Mouse (Mus musculus): Measurements from ENCODE around the gene Got1. TPM values are rescaled to one million over a fixed set of nuclear protein-coding genes. Genes with fewer than 3 reads are reported as not detected.

Got1 gene
- polyA plus RNA-seq, 1 experiment from 2014 or later: 161 TPM

- H3K27me3 ChIP-seq (replicated peaks): 0 out of 2 replicates have a peak, but pooled peaks cover 5% of the 10 kb centered on the region
- H3K9ac ChIP-seq: no peak overlapping the region
- no peaks in the 10 kb centered on the region for H3K36me3 ChIP-seq
- H3K4me3 ChIP-seq: no peak overlapping the region
- no peaks in the 10 kb centered on the region for H3K4me1 ChIP-seq
- WGBS: 72% methylated on average over 3 of the region's 3 CpGs
- H3K27ac ChIP-seq (replicated peaks): no peak overlapping the region
- no peaks in the 10 kb centered on the region for H3K9me3 ChIP-seq
- no peak overlapping the region for H3K4me2 ChIP-seq
- ATAC-seq (ENCODE audit: extremely low read depth, insufficient number of reproducible peaks, low FRiP score, low TSS enrichment): no peak
Measured at GRCm38 (mm10) chr19:43464294-43464687, 60.1 kb downstream of the Got1 start.

- Histone ChIP-seq H3K4me2 (no peak overlapping the region), H3K27me3 (replicated peaks) (0 out of 2 replicates have a peak, but pooled peaks cover 5% of the 10 kb centered on the region), H3K4me1 (no peaks in the 10 kb centered on the region), H3K4me3 (no peak overlapping the region), H3K36me3 (no peaks in the 10 kb centered on the region), H3K27ac (replicated peaks) (no peak overlapping the region), H3K9ac (no peak overlapping the region), H3K9me3 (no peaks in the 10 kb centered on the region)
- 81% methylated on average over 7 of the region's 7 CpGs for WGBS
- no peak for ATAC-seq (ENCODE audit: extremely low read depth, insufficient number of reproducible peaks, low FRiP score, low TSS enrichment)
Measured at GRCm38 (mm10) chr19:43463546-43464293, 60.7 kb downstream of the Got1 start.

- no peak overlapping the region for H3K27ac ChIP-seq (replicated peaks)
- no peaks in the 10 kb centered on the region for H3K9me3 ChIP-seq
- H3K27me3 ChIP-seq (replicated peaks): 0 out of 2 replicates have a peak, but pooled peaks cover 5% of the 10 kb centered on the region
- 76% methylated on average over 3 of the region's 3 CpGs for WGBS
- H3K9ac ChIP-seq: no peak overlapping the region
- no peaks in the 10 kb centered on the region for H3K36me3 ChIP-seq
- no peak for ATAC-seq (ENCODE audit: extremely low read depth, insufficient number of reproducible peaks, low FRiP score, low TSS enrichment)
- no peak overlapping the region for H3K4me2 ChIP-seq
- H3K4me3 ChIP-seq: no peak overlapping the region
- H3K4me1 ChIP-seq: no peaks in the 10 kb centered on the region
Measured at GRCm38 (mm10) chr19:43462141-43462540, 62.3 kb downstream of the Got1 start.

- no peak overlapping the region for H3K4me3 ChIP-seq
- no peak overlapping the region for H3K9ac ChIP-seq
- H3K27me3 ChIP-seq (replicated peaks): 0 out of 2 replicates have a peak, but pooled peaks cover 5% of the 10 kb centered on the region
- H3K4me1 ChIP-seq: no peaks in the 10 kb centered on the region
- WGBS: 77% methylated on average over 12 of the region's 12 CpGs
- no peak overlapping the region for H3K27ac ChIP-seq (replicated peaks)
- no peak overlapping the region for H3K4me2 ChIP-seq
- no peaks in the 10 kb centered on the region for H3K9me3 ChIP-seq
- no peaks in the 10 kb centered on the region for H3K36me3 ChIP-seq
- ATAC-seq (ENCODE audit: extremely low read depth, insufficient number of reproducible peaks, low FRiP score, low TSS enrichment): no peak
Measured at GRCm38 (mm10) chr19:43460481-43460880, 63.9 kb downstream of the Got1 start.

GRCm38 (mm10) chr19:43459948-43460347, 64.5 kb downstream of the Got1 start:
- Histone ChIP-seq H3K4me3 (no peak overlapping the region), H3K4me2 (no peak overlapping the region), H3K4me1 (no peaks in the 10 kb centered on the region), H3K27me3 (replicated peaks) (0 out of 2 replicates have a peak, but pooled peaks cover 5% of the 10 kb centered on the region), H3K9ac (no peak overlapping the region), H3K9me3 (no peaks in the 10 kb centered on the region), H3K36me3 (no peaks in the 10 kb centered on the region), H3K27ac (replicated peaks) (no peak overlapping the region)
- 61% methylated on average over 4 of the region's 4 CpGs for WGBS
- ATAC-seq (ENCODE audit: extremely low read depth, insufficient number of reproducible peaks, low FRiP score, low TSS enrichment): no peak

GRCm38 (mm10) chr19:43453025-43453424, 71.4 kb downstream of the Got1 start:
- no peak overlapping the region for H3K4me3 ChIP-seq
- H3K36me3 ChIP-seq: no peaks in the 10 kb centered on the region
- no peaks in the 10 kb centered on the region for H3K9me3 ChIP-seq
- H3K4me1 ChIP-seq: no peaks in the 10 kb centered on the region
- 0 out of 2 replicates have a peak, but pooled peaks cover 4% of the 10 kb centered on the region for H3K27me3 ChIP-seq (replicated peaks)
- no peak for ATAC-seq (ENCODE audit: extremely low read depth, insufficient number of reproducible peaks, low FRiP score, low TSS enrichment)
- no peak overlapping the region for H3K27ac ChIP-seq (replicated peaks)
- WGBS: 35% methylated on average over 4 of the region's 4 CpGs
- no peak overlapping the region for H3K4me2 ChIP-seq
- H3K9ac ChIP-seq: no peak overlapping the region

- 72% methylated on average over 5 of the region's 5 CpGs for WGBS
- no peak overlapping the region for H3K27ac ChIP-seq (replicated peaks)
- H3K27me3 ChIP-seq (replicated peaks): 0 out of 2 replicates have a peak, but pooled peaks cover 4% of the 10 kb centered on the region
- no peak for ATAC-seq (ENCODE audit: extremely low read depth, insufficient number of reproducible peaks, low FRiP score, low TSS enrichment)
- H3K9me3 ChIP-seq: no peaks in the 10 kb centered on the region
- H3K4me1 ChIP-seq: no peaks in the 10 kb centered on the region
- H3K4me2 ChIP-seq: no peak overlapping the region
- no peak overlapping the region for H3K9ac ChIP-seq
- no peak overlapping the region for H3K4me3 ChIP-seq
- H3K36me3 ChIP-seq: no peaks in the 10 kb centered on the region
Measured at GRCm38 (mm10) chr19:43452176-43452575, 72.2 kb downstream of the Got1 start.

- H3K27ac ChIP-seq (replicated peaks): no peak overlapping the region
- no peak for ATAC-seq (ENCODE audit: extremely low read depth, insufficient number of reproducible peaks, low FRiP score, low TSS enrichment)
- H3K4me1 ChIP-seq: no peaks in the 10 kb centered on the region
- no peak overlapping the region for H3K4me2 ChIP-seq
- no peak overlapping the region for H3K4me3 ChIP-seq
- H3K36me3 ChIP-seq: no peaks in the 10 kb centered on the region
- 80% methylated on average over 10 of the region's 10 CpGs for WGBS
- 0 out of 2 replicates have a peak, but pooled peaks cover 4% of the 10 kb centered on the region for H3K27me3 ChIP-seq (replicated peaks)
- no peak overlapping the region for H3K9ac ChIP-seq
- H3K9me3 ChIP-seq: no peaks in the 10 kb centered on the region
Measured at GRCm38 (mm10) chr19:43451563-43451962, 72.8 kb downstream of the Got1 start.

Other genes with a start within 250 kb of the Got1 start
- 0.39 and 0.52 TPM in 2 replicates for gene Hpse2, start 136.2 kb downstream of the Got1 start, polyA plus RNA-seq (2015; fragmentation: Nextera tagmentation; extraction: Ambion mirVana)
- gene Cnnm1, start 84.2 kb downstream of the Got1 start, polyA plus RNA-seq (2015; fragmentation: Nextera tagmentation; extraction: Ambion mirVana): 0.08 and 0.11 TPM in 2 replicates
- gene Nkx2-3, start 87.7 kb upstream of the Got1 start, polyA plus RNA-seq (2015; fragmentation: Nextera tagmentation; extraction: Ambion mirVana): 0.06 TPM in 1 of 2 replicates, not detected in the other
- gene Slc25a28, start 150.3 kb upstream of the Got1 start, polyA plus RNA-seq (2015; fragmentation: Nextera tagmentation; extraction: Ambion mirVana): 10.1 and 10.2 TPM in 2 replicates
- gene Entpd7, start 165.1 kb upstream of the Got1 start, polyA plus RNA-seq (2015; fragmentation: Nextera tagmentation; extraction: Ambion mirVana): 6.1 and 6.6 TPM in 2 replicates
- 8.1 and 9.9 TPM in 2 replicates for gene Cutc, start 228.4 kb upstream of the Got1 start, polyA plus RNA-seq (2015; fragmentation: Nextera tagmentation; extraction: Ambion mirVana)
- 12.0 TPM in 2 replicates for gene Cox15, start 228.4 kb upstream of the Got1 start, polyA plus RNA-seq (2015; fragmentation: Nextera tagmentation; extraction: Ambion mirVana)

Data from heart, embryonic 13.5 days (tissue).